Mouse (Mus musculus): ENCODE measurements around the gene Sval3. TPM values are rescaled to one million over a fixed set of nuclear protein-coding genes. Genes with fewer than 3 reads are reported as not detected.

The Sval3 gene
- not detected for polyA plus RNA-seq (2014; fragmentation: Illumina TruSeq; extraction: RNeasy Lipid Tissue Mini Kit (QIAGEN cat#74804); ENCODE audit: low read depth, low replicate concordance)

DNA sequence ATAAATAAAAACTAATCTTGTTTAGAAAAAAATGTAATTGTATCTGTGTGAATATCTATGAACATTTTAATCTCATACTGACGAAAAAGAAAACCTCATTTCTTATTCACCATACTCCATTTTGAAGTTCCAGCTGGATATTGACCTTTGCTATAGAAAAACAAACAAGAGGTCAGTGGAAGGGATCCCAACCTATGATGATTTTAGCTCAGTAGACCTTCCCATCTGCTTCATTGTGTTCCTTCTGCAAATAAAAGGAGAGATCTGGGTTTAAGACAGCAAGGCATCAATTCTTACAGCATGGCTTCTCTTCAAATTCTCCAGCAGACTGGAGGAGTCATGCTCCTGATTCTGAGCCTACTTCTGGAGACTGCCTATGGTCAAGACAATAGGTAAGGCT is at the start of gene Sval3:
TSS of gene Sval3 (plus strand) at position 301 of the 400 bp plus-strand sequence.

DNA sequence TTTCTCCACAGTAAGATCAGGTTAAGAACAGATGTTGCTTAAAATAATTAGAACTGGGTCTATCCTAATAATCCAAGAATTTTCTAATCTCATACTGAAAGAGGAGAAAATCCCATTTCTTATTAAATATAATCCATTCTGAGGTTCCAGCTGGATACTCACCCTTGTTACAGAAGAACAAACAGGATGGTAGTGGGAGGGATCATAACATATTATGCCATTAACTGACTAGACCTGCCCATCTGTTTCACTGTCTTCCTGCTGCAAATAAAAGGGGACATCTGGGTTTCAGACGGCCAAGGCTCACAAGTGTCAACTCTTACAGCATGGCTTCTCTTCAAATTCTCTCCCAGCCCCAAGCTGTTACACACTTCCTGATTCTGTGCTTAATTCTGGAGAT is 16.6 kb upstream of the Sval3 start, which contains the start of gene Sval1:
TSS of gene Sval1 (plus strand) at position 301 of the 400 bp plus-strand sequence.

Other genes with a start within 250 kb of the Sval3 start
- not detected for gene Olfr459, start 193.0 kb upstream of the Sval3 start, polyA plus RNA-seq (2014; fragmentation: Illumina TruSeq; extraction: RNeasy Lipid Tissue Mini Kit (QIAGEN cat#74804); ENCODE audit: low read depth, low replicate concordance)
- not detected for gene Pip, start 120.6 kb upstream of the Sval3 start, polyA plus RNA-seq (2014; fragmentation: Illumina TruSeq; extraction: RNeasy Lipid Tissue Mini Kit (QIAGEN cat#74804); ENCODE audit: low read depth, low replicate concordance)
- 2.7 TPM for gene Sval2, start 115.2 kb upstream of the Sval3 start, polyA plus RNA-seq (2014; fragmentation: Illumina TruSeq; extraction: RNeasy Lipid Tissue Mini Kit (QIAGEN cat#74804); ENCODE audit: low read depth, low replicate concordance)
- not detected for gene Sval1, start 16.5 kb upstream of the Sval3 start, polyA plus RNA-seq (2014; fragmentation: Illumina TruSeq; extraction: RNeasy Lipid Tissue Mini Kit (QIAGEN cat#74804); ENCODE audit: low read depth, low replicate concordance)
- gene Sva, start 70.3 kb downstream of the Sval3 start, polyA plus RNA-seq (2014; fragmentation: Illumina TruSeq; extraction: RNeasy Lipid Tissue Mini Kit (QIAGEN cat#74804); ENCODE audit: low read depth, low replicate concordance), result not detected
- gene Tas2r139, start 172.8 kb downstream of the Sval3 start, polyA plus RNA-seq (2014; fragmentation: Illumina TruSeq; extraction: RNeasy Lipid Tissue Mini Kit (QIAGEN cat#74804); ENCODE audit: low read depth, low replicate concordance), result not detected
- not detected for gene Tas2r144, start 247.2 kb downstream of the Sval3 start, polyA plus RNA-seq (2014; fragmentation: Illumina TruSeq; extraction: RNeasy Lipid Tissue Mini Kit (QIAGEN cat#74804); ENCODE audit: low read depth, low replicate concordance)

Data from testis, adult 10 weeks (tissue).